Mouse (Mus musculus) cerebellum, adult 2 months (tissue): Measurements from ENCODE around the gene Rhbdf2.

ENCODE experiments used
- CTCF ChIP-seq: fragments of 200-500 bp; IDR thresholded peaks from 2 replicates; pipeline ENCODE4 v1.5.1; 2011; ENCODE audit warnings: low read depth, mild to moderate bottlenecking, control low read depth, low read length, moderate library complexity, borderline replicate concordance; ENCODE audit not compliant: insufficient read depth
- POLR2A ChIP-seq: fragments of 200-500 bp; IDR thresholded peaks from 2 replicates; pipeline ENCODE4 v1.6.1; 2011; ENCODE audit warnings: low read length, control low read depth, borderline replicate concordance; ENCODE audit not compliant: insufficient read depth

- no peak for TF ChIP-seq CTCF
- TF ChIP-seq POLR2A: no peak
Measured at GRCm38 (mm10) chr11:116665289-116665688, 38.5 kb upstream of the Rhbdf2 start.
